Mouse (Mus musculus) lung, postnatal 0 days (tissue): ENCODE measurements around the gene Ttc34.

ENCODE experiments used
- CTCF ChIP-seq: IDR thresholded peaks from 2 replicates; pipeline ENCODE4 v1.5.1; 2016; ENCODE audit warnings: antibody characterized with exemption, mild to moderate bottlenecking
- EP300 ChIP-seq: IDR thresholded peaks from 2 replicates; pipeline ENCODE4 v1.6.1; 2016; ENCODE audit warnings: antibody characterized with exemption, mild to moderate bottlenecking, control low read depth

- TF ChIP-seq CTCF (no peak), EP300 (no peak)
These were observed 35.9 kb downstream of the Ttc34 start for GRCm38 (mm10) chr4:154873186-154873585.
